Mouse (Mus musculus): Measurements from ENCODE around the gene Tbxa2r. TPM values are rescaled to one million over a fixed set of nuclear protein-coding genes. Genes with fewer than 3 reads are reported as not detected.

Tbxa2r gene
- total RNA-seq, 1 experiment from 2014 or later, result 4.2 TPM

- ATAC-seq (replicated peaks; ENCODE audit: low read depth, poor library complexity, severe bottlenecking), result no peak
These were observed 9.8 kb upstream of the Tbxa2r start for GRCm38 (mm10) chr10:81318589-81319329.

GRCm38 (mm10) chr10:81319330-81319699 is 9.2 kb upstream of the Tbxa2r start:
- no peak for ATAC-seq (replicated peaks; ENCODE audit: low read depth, poor library complexity, severe bottlenecking)

GRCm38 (mm10) chr10:81319741-81320549 is 8.6 kb upstream of the Tbxa2r start:
- ATAC-seq (replicated peaks; ENCODE audit: low read depth, poor library complexity, severe bottlenecking), result peak; percentile 71

GRCm38 (mm10) chr10:81320550-81321347 is 7.8 kb upstream of the Tbxa2r start, which contains the start of gene Cactin:
Gene Cactin, plus strand, starts transcription at chr10:81321103.
- ATAC-seq (replicated peaks; ENCODE audit: low read depth, poor library complexity, severe bottlenecking), result peak; percentile 76

- no peak for ATAC-seq (replicated peaks; ENCODE audit: low read depth, poor library complexity, severe bottlenecking)
These were observed 7.1 kb upstream of the Tbxa2r start for GRCm38 (mm10) chr10:81321436-81321835.

- no peak for ATAC-seq (replicated peaks; ENCODE audit: low read depth, poor library complexity, severe bottlenecking)
These were observed 6.1 kb upstream of the Tbxa2r start for GRCm38 (mm10) chr10:81322444-81322843.

- ATAC-seq (replicated peaks; ENCODE audit: low read depth, poor library complexity, severe bottlenecking), result no peak
These were observed 5.3 kb upstream of the Tbxa2r start for GRCm38 (mm10) chr10:81323141-81323775.

GRCm38 (mm10) chr10:81323791-81324530 is 4.6 kb upstream of the Tbxa2r start:
- ATAC-seq (replicated peaks; ENCODE audit: low read depth, poor library complexity, severe bottlenecking), result no peak

- ATAC-seq (replicated peaks; ENCODE audit: low read depth, poor library complexity, severe bottlenecking), result no peak
These were observed 3.4 kb upstream of the Tbxa2r start for GRCm38 (mm10) chr10:81325176-81325575.

- no peak for ATAC-seq (replicated peaks; ENCODE audit: low read depth, poor library complexity, severe bottlenecking)
These were observed 2.8 kb upstream of the Tbxa2r start for GRCm38 (mm10) chr10:81325781-81326180.

- ATAC-seq (replicated peaks; ENCODE audit: low read depth, poor library complexity, severe bottlenecking), result peak; percentile 51
These were observed 1.7 kb upstream of the Tbxa2r start for GRCm38 (mm10) chr10:81326858-81327257.

- no peak; the same call in 1 of the 2 replicates for ATAC-seq (replicated peaks; ENCODE audit: low read depth, poor library complexity, severe bottlenecking)
These were observed 572 bp upstream of the Tbxa2r start for GRCm38 (mm10) chr10:81327959-81328358.

- peak; percentile 31 for ATAC-seq (replicated peaks; ENCODE audit: low read depth, poor library complexity, severe bottlenecking)
These were observed 854 bp downstream of the Tbxa2r start for GRCm38 (mm10) chr10:81329194-81329975.

- no peak for ATAC-seq (replicated peaks; ENCODE audit: low read depth, poor library complexity, severe bottlenecking)
These were observed 1.5 kb downstream of the Tbxa2r start for GRCm38 (mm10) chr10:81330007-81330406.

- no peak for ATAC-seq (replicated peaks; ENCODE audit: low read depth, poor library complexity, severe bottlenecking)
These were observed 3.7 kb downstream of the Tbxa2r start for GRCm38 (mm10) chr10:81332277-81332676.

GRCm38 (mm10) chr10:81334324-81334723 is 5.8 kb downstream of the Tbxa2r start:
- ATAC-seq (replicated peaks; ENCODE audit: low read depth, poor library complexity, severe bottlenecking), result no peak

- ATAC-seq (replicated peaks; ENCODE audit: low read depth, poor library complexity, severe bottlenecking), result no peak
These were observed 7.1 kb downstream of the Tbxa2r start for GRCm38 (mm10) chr10:81335393-81336340.
